Mouse (Mus musculus) spleen, embryonic (tissue): ENCODE results near the gene Ltb.

ENCODE experiments used
- CTCF ChIA-PET: fragments of 350-600 bp; sonication (Branson Sonifier 250); formaldehyde crosslinking; loops from one replicate; lab custom pipeline; 2022; lab: Charles Lee

The Ltb gene

GRCm38 (mm10) chr17:35193881-35194843, at the start of gene Ltb:
TSS of gene Ltb (plus strand) at chr17:35194439.
- CTCF ChIA-PET: interaction anchor here (0.6 to 1.6 kb wide), 7 partner anchors 10 to 230 kb away, joined by 3 to 8 read pairs (median 3); no protein-coding TSS in a partner anchor

- CTCF ChIA-PET: interaction anchor here (0.6 kb wide), 1 partner anchor 22 kb away, joined by 3 read pairs; no protein-coding TSS in a partner anchor
Observed at GRCm38 (mm10) chr17:35146139-35146538, 48.1 kb upstream of the Ltb start.

- CTCF ChIA-PET: interaction anchor here (0.5 to 0.6 kb wide), 2 partner anchors 30 to 68 kb away, joined by 3 read pairs; no protein-coding TSS in a partner anchor
Observed at GRCm38 (mm10) chr17:35147348-35147747, 46.9 kb upstream of the Ltb start.

GRCm38 (mm10) chr17:35147922-35148639, 46.2 kb upstream of the Ltb start:
- CTCF ChIA-PET: interaction anchor here (0.7 kb wide), 1 partner anchor 1459 kb away, joined by 5 read pairs; no protein-coding TSS in a partner anchor

- CTCF ChIA-PET: no interaction called here
Observed at GRCm38 (mm10) chr17:35152121-35152520, 42.1 kb upstream of the Ltb start.

GRCm38 (mm10) chr17:35153077-35153476, 41.2 kb upstream of the Ltb start:
- CTCF ChIA-PET: interaction anchor here (0.6 kb wide), 1 partner anchor 79 kb away, joined by 7 read pairs; no protein-coding TSS in a partner anchor

- CTCF ChIA-PET: no interaction called here
Observed at GRCm38 (mm10) chr17:35153931-35154330, 40.3 kb upstream of the Ltb start.

GRCm38 (mm10) chr17:35154616-35155015, 39.6 kb upstream of the Ltb start:
- CTCF ChIA-PET: interaction anchor here (0.6 kb wide), 1 partner anchor 17 kb away, joined by 3 read pairs; no protein-coding TSS in a partner anchor

GRCm38 (mm10) chr17:35155451-35155850, 38.8 kb upstream of the Ltb start:
- CTCF ChIA-PET: interaction anchor here (0.5 kb wide), 1 partner anchor 80 kb away, joined by 3 read pairs; the partner anchor contains the start of gene Nfkbil1

GRCm38 (mm10) chr17:35156461-35157200, 37.6 kb upstream of the Ltb start:
- CTCF ChIA-PET: interaction anchor here (0.6 kb wide), 1 partner anchor 208 kb away, joined by 11 read pairs; no protein-coding TSS in a partner anchor

GRCm38 (mm10) chr17:35157254-35157653, 37.0 kb upstream of the Ltb start:
- CTCF ChIA-PET: no interaction called here

- CTCF ChIA-PET: no interaction called here
Observed at GRCm38 (mm10) chr17:35157661-35158175, 36.5 kb upstream of the Ltb start.

GRCm38 (mm10) chr17:35158850-35159593, 35.2 kb upstream of the Ltb start:
- CTCF ChIA-PET: no interaction called here

- CTCF ChIA-PET: interaction anchor here (0.6 kb wide), 1 partner anchor 54 kb away, joined by 3 read pairs; no protein-coding TSS in a partner anchor
Observed at GRCm38 (mm10) chr17:35159638-35160037, 34.6 kb upstream of the Ltb start.

GRCm38 (mm10) chr17:35161421-35161820, 32.8 kb upstream of the Ltb start:
- CTCF ChIA-PET: no interaction called here

GRCm38 (mm10) chr17:35162121-35162520, 32.1 kb upstream of the Ltb start:
- CTCF ChIA-PET: no interaction called here

GRCm38 (mm10) chr17:35162730-35163129, 31.5 kb upstream of the Ltb start:
- CTCF ChIA-PET: no interaction called here

- CTCF ChIA-PET: interaction anchor here (0.8 kb wide), 1 partner anchor 57 kb away, joined by 3 read pairs; no protein-coding TSS in a partner anchor
Observed at GRCm38 (mm10) chr17:35163326-35164081, 30.7 kb upstream of the Ltb start.

GRCm38 (mm10) chr17:35164218-35164567, 30.0 kb upstream of the Ltb start:
- CTCF ChIA-PET: interaction anchor here (0.8 kb wide), 1 partner anchor 58 kb away, joined by 3 read pairs; no protein-coding TSS in a partner anchor
